Mouse (Mus musculus) megakaryocyte, embryonic 14.5 days (primary cell): ENCODE measurements at regions not wholly inside any gene's neighbourhood (a gene's known extent, or its start where the extent isn't known, plus 50 kb on each side); places are given as distances from the start of the nearest gene placed in this dataset.

ENCODE experiments used
- FLI1 ChIP-seq: IDR thresholded peaks from 2 replicates; pipeline ENCODE4 v1.6.1; 2012; ENCODE audit warnings: low read length, inconsistent platforms, mixed read lengths
- GATA1 ChIP-seq: IDR thresholded peaks from 3 replicates; pipeline ENCODE4 v1.6.1; 2012; ENCODE audit warnings: mixed read lengths, low read length, inconsistent platforms, borderline replicate concordance

DNA sequence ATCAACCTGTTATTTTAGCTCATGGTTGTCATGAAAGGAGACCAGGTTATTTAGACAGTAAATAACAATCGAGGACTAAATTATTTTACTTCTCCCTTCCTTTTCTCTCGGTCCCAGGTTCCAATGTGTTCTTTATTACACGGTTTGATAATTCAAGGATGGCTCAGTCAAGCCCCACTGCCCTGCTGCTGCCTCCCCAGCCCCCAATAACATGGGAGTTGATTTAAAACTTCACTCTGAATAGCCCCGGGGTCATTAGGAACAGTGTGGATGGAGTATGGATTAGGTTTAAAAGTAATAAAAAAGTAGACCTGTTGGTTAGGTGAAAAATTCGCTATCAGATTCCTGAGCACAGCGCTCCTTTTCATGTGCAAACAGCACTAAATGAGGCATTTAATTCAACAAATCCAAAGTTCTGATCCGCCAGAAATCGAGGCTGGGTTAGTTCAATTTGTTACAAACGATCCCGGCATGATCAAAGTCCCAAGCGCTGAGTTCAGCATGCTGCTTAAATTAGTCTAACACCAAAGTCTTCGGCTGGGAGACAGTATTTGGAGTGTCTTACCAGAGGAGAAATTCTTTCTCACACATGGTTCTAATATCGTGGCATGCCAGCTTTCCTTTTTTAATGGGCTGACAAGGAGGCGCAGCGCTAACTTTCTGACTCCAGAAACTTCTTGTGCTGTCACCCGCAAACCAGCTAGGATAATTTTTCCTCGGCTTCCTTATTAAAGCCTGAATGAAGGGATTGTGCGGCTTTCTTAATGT, 146.5 kb upstream of the Irx3 start:
- TF ChIP-seq GATA1 = no peak
- no peak for TF ChIP-seq FLI1
